Mouse (Mus musculus): ENCODE measurements around the gene Ghdc. TPM values are rescaled to one million over a fixed set of nuclear protein-coding genes. Genes with fewer than 3 reads are reported as not detected.

The Ghdc gene
- polyA plus RNA-seq, 1 experiment from 2014 or later, result 2.6 TPM

- no peaks in the 10 kb centered on the region for H3K36me3 ChIP-seq (ENCODE audit: control insufficient read depth, insufficient read depth, low read length)
- H3K4me1 ChIP-seq (ENCODE audit: control insufficient read depth, insufficient read depth, low read length), result peaks cover 6% of the 10 kb centered on the region; the same call in 1 of the 2 replicates
- ATAC-seq (ENCODE audit: insufficient number of reproducible peaks, low FRiP score, low TSS enrichment, low read depth) (no peak), DNase-seq (ENCODE audit: low spot score) (peak; percentile 37)
- H3K4me3 ChIP-seq (ENCODE audit: low read depth, low read length), result peak within 1 kb of the TSS; percentile 8; the same call in 1 of the 2 replicates
- WGBS, result under 1% methylated on average over 51 of the region's 51 CpGs
- H3K27me3 ChIP-seq (ENCODE audit: control insufficient read depth, insufficient read depth, low read length), result peaks cover 23% of the 10 kb centered on the region
- no peak within 1 kb of the TSS for H3K27ac ChIP-seq (replicated peaks; ENCODE audit: low read depth, low read length)
- no peaks in the 10 kb centered on the region for H3K9me3 ChIP-seq (ENCODE audit: control insufficient read depth, low read length)
- H3K9ac ChIP-seq (ENCODE audit: low read length), result no peak within 1 kb of the TSS; the same call in 1 of the 2 replicates
- H3K4me2 ChIP-seq (ENCODE audit: low read depth, severe bottlenecking), result peak within 1 kb of the TSS; percentile 44
Observed at GRCm38 (mm10) chr11:100759611-100760233, 11.0 kb downstream of the Ghdc start, which contains the start of gene Kcnh4. Gene Kcnh4, minus strand, starts transcription at chr11:100759942.

DNA sequence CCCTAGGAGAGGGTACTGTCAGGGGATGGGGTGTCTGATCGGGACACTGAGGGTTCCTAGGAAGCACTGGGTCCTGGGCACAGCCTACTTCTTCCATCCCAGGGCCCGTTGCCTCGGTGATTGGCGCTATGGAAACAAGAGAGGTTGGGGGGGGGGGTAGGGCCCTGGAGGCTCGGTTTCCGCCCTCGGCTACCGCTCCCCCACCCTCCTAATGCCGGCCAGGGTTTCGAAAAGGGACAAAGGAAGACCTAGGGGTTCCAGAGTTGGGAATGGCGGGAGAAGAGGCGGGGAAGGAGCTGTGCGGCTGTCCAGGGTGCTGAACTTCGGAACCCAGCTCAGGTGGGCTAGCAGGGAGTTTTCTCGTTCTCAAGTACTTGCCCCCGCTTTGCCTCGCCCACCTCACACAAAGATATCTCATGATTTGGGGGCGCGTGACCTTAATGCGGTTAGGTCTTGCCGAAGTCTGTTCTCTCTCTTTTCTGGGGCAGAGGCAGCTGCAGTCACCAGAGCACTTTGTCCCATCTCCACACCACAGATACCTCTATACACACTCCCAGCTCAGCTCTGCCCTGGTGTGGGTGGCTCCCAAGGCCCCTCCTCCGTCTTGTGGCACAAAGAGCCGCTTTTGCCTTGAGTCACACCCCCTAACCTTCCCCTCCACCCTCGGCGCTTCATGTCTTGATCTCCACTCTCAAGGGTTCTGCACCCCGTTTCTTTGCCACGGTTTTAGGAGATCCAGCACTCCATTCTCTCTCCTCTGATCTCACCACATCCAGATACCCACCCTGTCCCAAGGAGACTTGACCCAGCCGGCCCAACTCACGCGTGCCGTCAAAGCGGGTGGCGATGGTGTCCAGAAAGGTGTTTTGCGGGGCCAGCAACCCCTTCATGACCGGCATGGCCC lies 11.8 kb downstream of the Ghdc start:
- peaks cover 6% of the 10 kb centered on the region; the same call in 1 of the 2 replicates for H3K4me1 ChIP-seq (ENCODE audit: control insufficient read depth, insufficient read depth, low read length)
- peaks cover 23% of the 10 kb centered on the region for H3K27me3 ChIP-seq (ENCODE audit: control insufficient read depth, insufficient read depth, low read length)
- peak overlapping the region; percentile 44; the same call in 1 of the 2 replicates for H3K4me2 ChIP-seq (ENCODE audit: low read depth, severe bottlenecking)
- H3K36me3 ChIP-seq (ENCODE audit: control insufficient read depth, insufficient read depth, low read length), result no peaks in the 10 kb centered on the region
- ATAC-seq (ENCODE audit: insufficient number of reproducible peaks, low FRiP score, low TSS enrichment, low read depth), result no peak
- WGBS, result 3% methylated on average over 33 of the region's 35 CpGs
- DNase-seq (ENCODE audit: low spot score), result peak; percentile 89
- no peak overlapping the region; the same call in 1 of the 2 replicates for H3K9ac ChIP-seq (ENCODE audit: low read length)
- no peak overlapping the region for H3K27ac ChIP-seq (replicated peaks; ENCODE audit: low read depth, low read length)
- no peaks in the 10 kb centered on the region for H3K9me3 ChIP-seq (ENCODE audit: control insufficient read depth, low read length)
- peak overlapping the region; percentile 8; the same call in 1 of the 2 replicates for H3K4me3 ChIP-seq (ENCODE audit: low read depth, low read length)

DNA sequence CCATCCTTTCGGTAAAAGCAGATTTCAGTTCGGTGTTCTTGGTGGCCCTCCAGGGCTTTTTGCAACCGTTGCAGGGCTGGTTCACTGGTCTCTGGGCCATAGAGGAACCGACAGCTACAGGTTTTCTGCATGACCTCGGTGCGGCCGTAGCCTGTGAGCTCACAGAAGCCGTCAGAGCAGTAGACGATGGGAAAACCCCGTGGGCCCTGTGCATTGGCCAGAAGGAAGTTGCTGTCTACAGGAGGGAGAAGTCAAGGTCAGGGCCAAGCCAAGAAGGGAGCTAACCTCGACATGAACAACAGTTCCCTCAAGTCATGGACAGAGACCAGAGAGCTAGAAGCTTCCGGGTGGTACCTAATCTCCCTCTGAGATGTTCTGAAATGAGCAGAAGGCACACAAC lies 13.2 kb downstream of the Ghdc start:
- Histone ChIP-seq H3K4me1 (ENCODE audit: control insufficient read depth, insufficient read depth, low read length) (peaks cover 6% of the 10 kb centered on the region; the same call in 1 of the 2 replicates), H3K27ac (replicated peaks; ENCODE audit: low read depth, low read length) (no peak overlapping the region), H3K36me3 (ENCODE audit: control insufficient read depth, insufficient read depth, low read length) (no peaks in the 10 kb centered on the region), H3K4me3 (ENCODE audit: low read depth, low read length) (no peak overlapping the region), H3K27me3 (ENCODE audit: control insufficient read depth, insufficient read depth, low read length) (peaks cover 22% of the 10 kb centered on the region), H3K4me2 (ENCODE audit: low read depth, severe bottlenecking) (no peak overlapping the region), H3K9me3 (ENCODE audit: control insufficient read depth, low read length) (no peaks in the 10 kb centered on the region), H3K9ac (ENCODE audit: low read length) (no peak overlapping the region)
- WGBS, result 90% methylated on average over 12 of the region's 12 CpGs
- DNase-seq (ENCODE audit: low spot score) (no peak), ATAC-seq (ENCODE audit: insufficient number of reproducible peaks, low FRiP score, low TSS enrichment, low read depth) (no peak)

- H3K9ac ChIP-seq (ENCODE audit: low read length), result no peak overlapping the region
- H3K27me3 ChIP-seq (ENCODE audit: control insufficient read depth, insufficient read depth, low read length), result peaks cover 19% of the 10 kb centered on the region
Observed at GRCm38 (mm10) chr11:100756476-100756875, 14.3 kb downstream of the Ghdc start.

DNA sequence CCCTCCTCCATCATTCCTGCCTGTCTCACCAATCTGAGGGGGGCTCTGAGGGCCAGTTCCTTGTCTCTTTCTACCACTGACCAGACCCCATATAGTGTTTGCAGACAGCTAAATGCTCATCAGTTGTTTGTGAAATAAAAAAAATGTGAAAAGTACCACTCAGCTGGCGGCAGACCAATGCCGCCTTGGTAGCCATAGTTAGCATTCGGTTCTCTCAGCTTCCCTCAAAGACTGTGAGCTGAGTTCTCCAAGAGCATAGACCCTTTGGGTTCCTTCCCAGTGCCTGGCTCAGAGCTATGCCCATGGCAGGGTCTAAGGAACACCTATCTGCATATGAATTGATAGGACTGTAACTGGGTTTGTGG lies 16.1 kb downstream of the Ghdc start:
- H3K4me1 ChIP-seq (ENCODE audit: control insufficient read depth, insufficient read depth, low read length), result peaks cover 3% of the 10 kb centered on the region; the same call in 1 of the 2 replicates
- no peak overlapping the region for H3K4me2 ChIP-seq (ENCODE audit: low read depth, severe bottlenecking)
- DNase-seq (ENCODE audit: low spot score) (no peak), ATAC-seq (ENCODE audit: insufficient number of reproducible peaks, low FRiP score, low TSS enrichment, low read depth) (no peak)
- no peak overlapping the region for H3K27ac ChIP-seq (replicated peaks; ENCODE audit: low read depth, low read length)
- no peak overlapping the region for H3K9ac ChIP-seq (ENCODE audit: low read length)
- peaks cover 8% of the 10 kb centered on the region for H3K27me3 ChIP-seq (ENCODE audit: control insufficient read depth, insufficient read depth, low read length)
- H3K4me3 ChIP-seq (ENCODE audit: low read depth, low read length), result no peak overlapping the region
- 96% methylated on average over 3 of the region's 3 CpGs for WGBS
- no peaks in the 10 kb centered on the region for H3K9me3 ChIP-seq (ENCODE audit: control insufficient read depth, low read length)
- no peaks in the 10 kb centered on the region for H3K36me3 ChIP-seq (ENCODE audit: control insufficient read depth, insufficient read depth, low read length)

More at GRCm38 (mm10) chr11:100756476-100756875, 14.3 kb downstream of the Ghdc start:
- Histone ChIP-seq H3K4me2 (ENCODE audit: low read depth, severe bottlenecking) (no peak overlapping the region), H3K36me3 (ENCODE audit: control insufficient read depth, insufficient read depth, low read length) (no peaks in the 10 kb centered on the region), H3K4me3 (ENCODE audit: low read depth, low read length) (no peak overlapping the region), H3K4me1 (ENCODE audit: control insufficient read depth, insufficient read depth, low read length) (peaks cover 4% of the 10 kb centered on the region; the same call in 1 of the 2 replicates), H3K9me3 (ENCODE audit: control insufficient read depth, low read length) (no peaks in the 10 kb centered on the region), H3K27ac (replicated peaks; ENCODE audit: low read depth, low read length) (no peak overlapping the region)
- ATAC-seq (ENCODE audit: insufficient number of reproducible peaks, low FRiP score, low TSS enrichment, low read depth) (no peak), DNase-seq (ENCODE audit: low spot score) (no peak)
- 62% methylated on average over 6 of the region's 6 CpGs for WGBS

- H3K27ac ChIP-seq (replicated peaks; ENCODE audit: low read depth, low read length), result no peak overlapping the region
- H3K4me3 ChIP-seq (ENCODE audit: low read depth, low read length), result no peak overlapping the region
- no peak overlapping the region for H3K9ac ChIP-seq (ENCODE audit: low read length)
- no peaks in the 10 kb centered on the region for H3K36me3 ChIP-seq (ENCODE audit: control insufficient read depth, insufficient read depth, low read length)
- 87% methylated on average over 12 of the region's 12 CpGs for WGBS
- ATAC-seq (ENCODE audit: insufficient number of reproducible peaks, low FRiP score, low TSS enrichment, low read depth) (no peak), DNase-seq (ENCODE audit: low spot score) (no peak)
- H3K4me1 ChIP-seq (ENCODE audit: control insufficient read depth, insufficient read depth, low read length), result no peaks in the 10 kb centered on the region
- H3K4me2 ChIP-seq (ENCODE audit: low read depth, severe bottlenecking), result no peak overlapping the region
- H3K9me3 ChIP-seq (ENCODE audit: control insufficient read depth, low read length), result no peaks in the 10 kb centered on the region
- H3K27me3 ChIP-seq (ENCODE audit: control insufficient read depth, insufficient read depth, low read length), result peaks cover 5% of the 10 kb centered on the region
Observed at GRCm38 (mm10) chr11:100754021-100754692, 16.6 kb downstream of the Ghdc start.

DNA sequence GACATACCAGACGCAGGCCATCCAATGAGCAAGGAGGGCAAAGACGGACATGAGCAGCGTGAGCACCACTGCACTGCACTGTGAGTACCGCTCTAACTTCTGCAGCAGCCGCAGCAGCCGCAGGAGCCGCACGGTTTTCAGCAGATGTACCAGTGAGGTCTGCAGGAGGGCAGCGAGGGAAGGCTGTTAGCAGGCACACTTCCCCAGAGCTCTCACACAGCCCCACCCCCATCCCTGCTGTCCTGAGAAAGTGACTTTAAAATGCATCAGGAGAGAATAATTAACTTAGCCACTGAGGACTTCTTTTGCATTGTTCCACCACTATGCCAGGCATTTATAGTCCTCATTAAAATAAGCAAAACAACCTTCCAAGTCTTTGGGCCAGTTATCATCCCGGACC lies 18.5 kb downstream of the Ghdc start:
- Histone ChIP-seq H3K27ac (replicated peaks; ENCODE audit: low read depth, low read length) (no peak overlapping the region), H3K9ac (ENCODE audit: low read length) (no peak overlapping the region), H3K4me1 (ENCODE audit: control insufficient read depth, insufficient read depth, low read length) (no peaks in the 10 kb centered on the region), H3K4me2 (ENCODE audit: low read depth, severe bottlenecking) (no peak overlapping the region), H3K9me3 (ENCODE audit: control insufficient read depth, low read length) (no peaks in the 10 kb centered on the region), H3K27me3 (ENCODE audit: control insufficient read depth, insufficient read depth, low read length) (peaks cover 2% of the 10 kb centered on the region; the same call in 1 of the 2 replicates), H3K4me3 (ENCODE audit: low read depth, low read length) (no peak overlapping the region), H3K36me3 (ENCODE audit: control insufficient read depth, insufficient read depth, low read length) (no peaks in the 10 kb centered on the region)
- DNase-seq (ENCODE audit: low spot score) (no peak), ATAC-seq (ENCODE audit: insufficient number of reproducible peaks, low FRiP score, low TSS enrichment, low read depth) (no peak)
- 31% methylated on average over 10 of the region's 10 CpGs for WGBS

DNA sequence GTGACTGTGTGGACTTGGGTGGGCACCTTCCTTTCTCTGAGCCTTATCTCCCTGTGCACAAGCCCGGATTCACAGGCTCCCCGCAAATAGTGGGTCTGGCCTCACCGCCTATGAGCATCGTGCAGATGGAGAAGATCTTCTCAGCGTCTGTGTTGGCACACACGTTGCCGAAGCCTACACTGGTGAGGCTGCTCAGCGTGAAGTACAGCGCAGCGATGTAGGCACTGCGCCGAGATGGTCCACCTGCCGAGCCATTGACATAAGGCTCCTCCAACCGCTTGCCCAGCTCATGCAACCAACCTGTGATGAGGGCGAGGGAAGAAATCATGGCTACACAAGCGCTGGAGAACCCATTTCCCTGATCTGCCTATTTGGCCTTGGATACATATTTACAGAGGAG lies 20.6 kb downstream of the Ghdc start:
- Histone ChIP-seq H3K27me3 (ENCODE audit: control insufficient read depth, insufficient read depth, low read length) (peaks cover 2% of the 10 kb centered on the region; the same call in 1 of the 2 replicates), H3K4me2 (ENCODE audit: low read depth, severe bottlenecking) (no peak overlapping the region), H3K27ac (replicated peaks; ENCODE audit: low read depth, low read length) (no peak overlapping the region), H3K9me3 (ENCODE audit: control insufficient read depth, low read length) (no peaks in the 10 kb centered on the region), H3K36me3 (ENCODE audit: control insufficient read depth, insufficient read depth, low read length) (no peaks in the 10 kb centered on the region), H3K9ac (ENCODE audit: low read length) (no peak overlapping the region), H3K4me3 (ENCODE audit: low read depth, low read length) (no peak overlapping the region), H3K4me1 (ENCODE audit: control insufficient read depth, insufficient read depth, low read length) (no peaks in the 10 kb centered on the region)
- ATAC-seq (ENCODE audit: insufficient number of reproducible peaks, low FRiP score, low TSS enrichment, low read depth) (no peak), DNase-seq (ENCODE audit: low spot score) (no peak)
- 85% methylated on average over 16 of the region's 16 CpGs for WGBS
